Mouse (Mus musculus) adrenal gland, postnatal 0 days (tissue): ENCODE measurements around the gene Pcbp3. TPM values are rescaled to one million over a fixed set of nuclear protein-coding genes. Genes with fewer than 3 reads are reported as not detected.

Source experiments
- polyA plus RNA-seq: library from polyadenylated mRNA; unstranded; fragments of >200 nt; fragmentation: Nextera tagmentation; extraction: Ambion mirVana; gene quantifications from 2 replicates; pipeline ENCODE4 v1.2.1, GENCODE M21; 2015

Gene Pcbp3
- 88.3 and 142 TPM in 2 replicates for polyA plus RNA-seq

DNA sequence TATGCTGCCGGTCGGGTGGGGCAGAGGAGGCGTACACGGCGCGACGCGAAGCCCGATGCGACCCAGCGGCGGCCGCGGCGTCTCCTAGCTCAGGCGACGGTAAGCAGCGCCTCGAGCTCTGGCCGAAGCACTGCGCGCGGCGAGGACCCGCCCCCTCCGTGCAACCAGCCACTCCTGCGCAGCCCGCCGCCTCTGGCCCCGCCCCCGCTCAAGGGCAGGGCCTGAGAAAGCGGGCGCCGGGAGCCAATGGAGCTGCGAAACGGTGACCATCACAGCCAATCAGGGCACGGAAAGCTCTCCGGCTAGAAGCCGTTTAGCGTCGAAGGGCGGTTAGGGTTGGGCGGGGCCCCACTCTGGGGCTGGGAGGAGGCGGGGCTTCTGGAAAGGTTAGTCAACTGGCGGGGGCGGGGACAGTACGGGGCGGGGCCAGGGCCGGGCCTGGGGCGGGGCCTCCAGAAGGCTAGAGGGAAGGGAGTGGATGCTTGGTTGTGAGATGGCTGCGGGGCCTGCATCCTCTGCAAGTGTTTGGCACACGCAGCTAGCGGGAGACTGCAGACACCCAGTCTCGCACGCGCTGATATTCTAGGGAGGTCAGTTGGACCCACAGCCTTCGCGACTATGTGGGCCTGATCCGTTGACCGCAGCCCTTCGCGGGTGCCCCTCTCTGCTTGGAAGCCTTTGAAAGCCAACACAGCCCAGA, at the start of gene Pcbp3:
Gene Pcbp3 (minus strand): TSS at position 98 of the 700 bp plus-strand sequence.

GRCm38 (mm10) chr10:76725682-76726285, 235.9 kb downstream of the Pcbp3 start, which contains the start of gene Col6a1:
Gene Col6a1 (minus strand): TSS chr10:76726168.

Other genes starting within 250 kb of the Pcbp3 start
- gene Col6a1, start 235.7 kb downstream of the Pcbp3 start, polyA plus RNA-seq: 203 and 219 TPM in 2 replicates
- 19.3 and 24.2 TPM in 2 replicates for gene Slc19a1, start 70.4 kb upstream of the Pcbp3 start, polyA plus RNA-seq
- gene Col18a1, start 204.7 kb upstream of the Pcbp3 start, polyA plus RNA-seq: 35.8 and 45.7 TPM in 2 replicates